Mouse (Mus musculus) heart, embryonic 15.5 days (tissue): Measurements from ENCODE around the gene Tmem269. TPM values are rescaled to one million over a fixed set of nuclear protein-coding genes. Genes with fewer than 3 reads are reported as not detected.

Source experiments
- ATAC-seq: fragments of 200-750 bp; cut with Nextera tagmentation; replicated peaks from 2 replicates; pipeline ENCODE4 v1.8.0; 2017; ENCODE audit warnings: low read depth, moderate TSS enrichment; ENCODE audit not compliant: insufficient number of reproducible peaks, insufficient read depth, low FRiP score
- H3K27ac ChIP-seq: fragments of 300-500 bp; sonication (generic); 2 replicates; pipeline ENCODE4 v1.5.1; 2015; ENCODE audit warnings: mild to moderate bottlenecking, inconsistent platforms
- H3K27me3 ChIP-seq: fragments of 300-500 bp; sonication (generic); 2 replicates; pipeline ENCODE4 v1.6.1; 2015; ENCODE audit warnings: inconsistent platforms
- H3K36me3 ChIP-seq: fragments of 300-500 bp; sonication (generic); 2 replicates; pipeline ENCODE4 v1.6.1; 2015; ENCODE audit warnings: mild to moderate bottlenecking, inconsistent platforms
- H3K4me1 ChIP-seq: fragments of 300-500 bp; sonication (generic); replicated peaks from 2 replicates; pipeline ENCODE4 v1.6.1; 2015; ENCODE audit warnings: inconsistent platforms
- H3K4me2 ChIP-seq: fragments of 300-500 bp; sonication (generic); 2 replicates; pipeline ENCODE4 v1.6.1; 2015; ENCODE audit warnings: inconsistent platforms, mild to moderate bottlenecking, moderate library complexity
- H3K4me3 ChIP-seq: fragments of 300-500 bp; sonication (generic); 2 replicates; pipeline ENCODE4 v1.5.1; 2015; ENCODE audit warnings: mild to moderate bottlenecking, inconsistent platforms
- H3K9ac ChIP-seq: fragments of 300-500 bp; sonication (generic); 2 replicates; pipeline ENCODE4 v1.6.1; 2015; ENCODE audit warnings: mild to moderate bottlenecking, inconsistent platforms
- H3K9me3 ChIP-seq: fragments of 300-500 bp; sonication (generic); replicated peaks from 2 replicates; pipeline ENCODE4 v1.6.1; 2016; ENCODE audit warnings: inconsistent platforms
- WGBS: fragments of 180-500 bp; shearing (Covaris S2); methylation state at CpG from one replicate; pipeline ENCODE4 v1.1.7; 2015; ENCODE audit warnings: mixed read lengths; 5-methylcytosine and 5-hydroxymethylcytosine counted together
- polyA plus RNA-seq: library from polyadenylated mRNA; unstranded; fragments of >200 nt; fragmentation: Nextera tagmentation; extraction: Ambion mirVana; gene quantifications from 2 replicates; pipeline ENCODE4 v1.2.1, GENCODE M21; 2015

Gene Tmem269
- polyA plus RNA-seq, 1 experiment from 2014 or later: 0.16 TPM

DNA sequence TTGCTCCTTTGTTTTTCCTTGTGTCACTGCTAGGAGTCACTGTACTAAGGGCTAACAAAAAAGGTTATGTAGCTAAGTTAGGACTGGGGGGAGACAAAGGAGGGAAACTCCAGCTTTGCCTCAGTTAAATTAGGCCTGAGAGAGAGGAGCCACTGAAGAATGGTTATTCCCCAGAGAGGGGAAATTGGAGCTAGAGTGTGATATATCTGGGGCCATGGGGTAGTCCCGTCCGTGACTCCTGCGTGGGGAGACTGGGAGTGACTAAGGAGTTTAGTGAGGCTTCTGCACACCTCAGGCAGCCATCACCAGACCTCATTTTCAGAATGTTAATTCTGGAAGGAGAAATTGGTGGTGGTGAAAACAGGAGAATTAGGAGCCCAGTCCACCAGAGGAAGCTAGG, 16.3 kb upstream of the Tmem269 start:
- peaks cover 21% of the 10 kb centered on the region for H3K4me1 ChIP-seq
- H3K4me3 ChIP-seq: peak overlapping the region; percentile 77
- peak overlapping the region; percentile 84 for H3K4me2 ChIP-seq
- peak overlapping the region; percentile 81 for H3K9ac ChIP-seq
- H3K27ac ChIP-seq: peak overlapping the region; percentile 65; the same call in 1 of the 2 replicates
- no peak for ATAC-seq
- peaks cover 23% of the 10 kb centered on the region for H3K36me3 ChIP-seq
- H3K9me3 ChIP-seq: no peaks in the 10 kb centered on the region
- no peaks in the 10 kb centered on the region for H3K27me3 ChIP-seq
- 55% methylated on average over 3 of the region's 3 CpGs for WGBS

DNA sequence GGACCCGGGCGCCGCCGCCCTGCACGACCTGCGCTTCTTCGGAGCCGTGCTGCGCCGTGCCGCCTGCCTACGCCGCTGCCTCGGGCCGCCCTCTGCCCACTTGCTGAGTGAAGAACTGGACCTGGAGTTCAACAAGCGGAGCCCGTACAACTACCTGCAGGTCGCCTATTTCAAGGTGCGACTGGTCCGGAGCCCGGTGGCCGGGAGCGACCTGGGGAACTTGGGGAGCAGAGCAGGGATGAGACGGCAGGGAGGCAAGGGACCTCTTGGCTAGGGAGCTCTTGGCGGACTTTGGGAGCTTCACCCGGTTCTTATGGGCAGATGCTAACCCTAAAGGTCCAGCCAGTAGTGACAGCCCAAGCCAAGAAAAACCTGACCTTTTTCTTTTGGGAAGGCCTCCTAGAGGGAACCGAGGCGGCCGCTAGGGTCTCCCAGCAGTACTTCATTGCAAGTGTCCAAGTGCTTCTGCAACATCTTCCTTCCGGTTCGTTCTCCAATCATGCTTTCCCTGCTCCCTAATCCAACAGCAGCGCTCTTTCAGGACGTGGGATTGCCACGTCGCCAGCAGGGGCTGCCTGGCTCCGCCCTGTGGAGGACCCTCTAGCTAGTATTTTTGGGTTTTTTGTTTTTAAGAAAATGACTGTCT, 15.4 kb upstream of the Tmem269 start:
- no peaks in the 10 kb centered on the region for H3K9me3 ChIP-seq
- H3K4me1 ChIP-seq: peaks cover 20% of the 10 kb centered on the region
- H3K36me3 ChIP-seq: peaks cover 25% of the 10 kb centered on the region
- no peaks in the 10 kb centered on the region for H3K27me3 ChIP-seq
- WGBS: under 1% methylated on average over 36 of the region's 36 CpGs
- H3K9ac ChIP-seq: peak overlapping the region; percentile 81
- ATAC-seq: peak; percentile 21
- peak overlapping the region; percentile 77 for H3K4me3 ChIP-seq
- H3K4me2 ChIP-seq: peak overlapping the region; percentile 84
- H3K27ac ChIP-seq: peak overlapping the region; percentile 65

DNA sequence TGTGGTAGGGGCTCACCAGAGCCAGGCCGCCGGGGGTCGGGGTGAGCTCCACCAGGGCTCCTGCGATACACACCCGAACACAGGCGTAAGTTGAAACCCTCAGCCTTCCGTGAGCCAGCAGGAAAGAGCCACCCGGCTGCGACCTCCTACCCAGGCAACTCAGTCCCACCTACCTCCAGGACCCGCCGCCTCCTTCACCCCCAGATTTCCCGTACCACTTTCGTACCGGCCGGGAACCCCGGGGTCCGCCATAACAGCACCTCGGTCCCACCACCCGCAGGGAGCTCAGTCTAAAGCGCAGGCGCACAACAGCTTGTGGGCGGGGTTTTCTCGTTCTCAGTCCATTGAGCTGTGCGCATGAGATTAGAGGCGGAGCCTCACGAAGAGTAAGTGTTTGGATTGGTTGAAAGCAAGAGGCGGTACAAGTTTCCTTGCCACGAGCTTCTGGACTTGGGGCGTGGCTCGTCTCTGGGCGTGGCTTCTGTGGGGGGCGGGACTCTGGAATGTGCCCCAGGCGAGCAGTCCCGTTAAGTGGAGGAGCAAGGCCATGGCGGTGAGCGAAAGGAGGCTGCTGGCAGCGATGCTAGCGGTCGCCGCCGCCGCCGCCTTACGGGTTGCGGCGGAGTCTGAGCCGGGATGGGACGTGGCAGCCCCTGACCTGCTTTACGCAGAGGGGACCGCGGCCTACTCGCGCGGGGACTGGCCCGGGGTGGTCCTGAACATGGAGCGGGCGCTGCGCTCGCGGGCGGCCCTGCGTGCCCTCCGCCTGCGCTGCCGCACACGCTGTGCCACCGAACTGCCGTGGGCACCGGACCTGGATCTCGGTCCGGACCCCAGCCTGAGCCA, 14.6 kb upstream of the Tmem269 start, which contains the start of the genes AU022252 and P3h1:
TSS of gene AU022252 (minus strand) at position 303 of the 846 bp plus-strand sequence.
TSS of gene P3h1 (plus strand) at position 506 of the 846 bp plus-strand sequence.
- H3K4me3 ChIP-seq: peak within 1 kb of the TSS; percentile 77
- H3K27me3 ChIP-seq: no peaks in the 10 kb centered on the region
- peak within 1 kb of the TSS; percentile 89 for H3K9ac ChIP-seq
- peak; percentile 98 for ATAC-seq
- peaks cover 20% of the 10 kb centered on the region for H3K4me1 ChIP-seq
- H3K27ac ChIP-seq: peak within 1 kb of the TSS; percentile 65
- 0% methylated on average over 68 of the region's 71 CpGs for WGBS
- peaks cover 28% of the 10 kb centered on the region for H3K36me3 ChIP-seq
- H3K4me2 ChIP-seq: peak within 1 kb of the TSS; percentile 84
- no peaks in the 10 kb centered on the region for H3K9me3 ChIP-seq

DNA sequence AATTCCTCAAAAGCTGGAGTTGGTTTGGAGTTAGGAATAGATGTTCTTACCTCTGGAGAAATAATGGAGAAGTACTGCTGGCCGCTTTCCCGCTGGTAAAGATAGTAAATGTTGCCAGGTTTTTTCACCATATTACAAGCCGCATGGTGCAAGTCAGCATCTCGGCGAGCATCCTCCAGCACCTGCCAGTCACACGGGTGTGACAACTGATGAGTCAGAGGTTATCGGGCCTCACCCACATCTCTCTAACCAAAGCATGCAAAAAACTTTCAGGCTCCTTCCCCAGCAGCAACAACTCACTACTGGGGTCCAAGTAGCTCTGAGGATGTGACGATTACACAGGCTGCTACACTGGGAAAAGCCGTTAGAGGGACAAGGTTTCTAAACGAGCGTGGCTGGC, 8.7 kb upstream of the Tmem269 start:
- Histone ChIP-seq H3K36me3 (peaks cover 49% of the 10 kb centered on the region), H3K4me3 (no peak overlapping the region), H3K4me2 (no peak overlapping the region), H3K9me3 (no peaks in the 10 kb centered on the region), H3K27me3 (no peaks in the 10 kb centered on the region), H3K27ac (no peak overlapping the region), H3K9ac (no peak overlapping the region), H3K4me1 (peaks cover 5% of the 10 kb centered on the region)
- 93% methylated on average over 11 of the region's 11 CpGs for WGBS
- ATAC-seq: no peak

DNA sequence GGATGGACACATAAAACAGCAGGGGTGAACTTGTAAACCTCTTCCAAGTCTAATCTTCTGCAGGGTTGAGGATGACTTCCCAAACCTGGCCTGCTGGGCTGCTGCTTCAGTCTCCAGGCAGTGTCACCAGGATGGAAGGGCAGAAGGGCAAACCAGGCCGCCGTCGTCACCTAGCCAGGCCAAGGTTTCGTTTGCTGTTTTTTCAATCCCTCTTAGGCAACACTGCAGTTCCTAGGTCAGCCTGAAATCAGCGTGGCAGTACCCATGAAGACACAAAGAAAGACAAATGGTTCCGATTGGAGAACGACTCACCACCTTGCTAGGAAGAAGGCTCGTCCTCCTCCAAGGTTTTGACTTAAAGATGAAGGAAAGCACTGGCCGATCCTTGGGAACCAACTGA, 7.7 kb upstream of the Tmem269 start:
- H3K9me3 ChIP-seq: no peaks in the 10 kb centered on the region
- H3K4me1 ChIP-seq: no peaks in the 10 kb centered on the region
- H3K9ac ChIP-seq: no peak overlapping the region
- H3K4me3 ChIP-seq: no peak overlapping the region
- H3K4me2 ChIP-seq: no peak overlapping the region
- peaks cover 49% of the 10 kb centered on the region for H3K36me3 ChIP-seq
- no peaks in the 10 kb centered on the region for H3K27me3 ChIP-seq
- 91% methylated on average over 9 of the region's 9 CpGs for WGBS
- no peak for ATAC-seq
- H3K27ac ChIP-seq: no peak overlapping the region

DNA sequence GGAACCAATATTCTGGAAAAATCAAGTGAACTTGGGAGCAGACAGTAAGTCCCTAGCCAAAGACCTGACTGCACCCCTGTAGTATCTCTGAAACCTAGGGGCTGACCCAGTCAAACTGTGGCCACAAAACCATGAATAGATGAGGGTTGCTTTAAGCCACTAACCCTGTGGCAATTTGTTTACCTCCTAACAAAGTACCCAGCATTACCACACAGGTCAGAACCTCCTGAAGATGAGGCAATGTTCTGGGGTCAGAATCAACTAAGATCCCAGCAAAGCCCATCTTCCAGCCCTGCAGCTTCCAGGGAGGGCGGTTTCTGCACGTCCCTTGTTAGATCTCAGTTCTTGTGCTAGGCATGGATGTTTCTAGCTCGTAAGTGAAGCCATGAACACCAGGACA, 6.5 kb upstream of the Tmem269 start:
- H3K4me3 ChIP-seq: no peak overlapping the region
- H3K4me2 ChIP-seq: no peak overlapping the region
- H3K27me3 ChIP-seq: no peaks in the 10 kb centered on the region
- peaks cover 49% of the 10 kb centered on the region for H3K36me3 ChIP-seq
- H3K27ac ChIP-seq: no peak overlapping the region
- ATAC-seq: no peak
- no peaks in the 10 kb centered on the region for H3K4me1 ChIP-seq
- WGBS: 91% methylated on average over 3 of the region's 3 CpGs
- no peaks in the 10 kb centered on the region for H3K9me3 ChIP-seq
- H3K9ac ChIP-seq: no peak overlapping the region

DNA sequence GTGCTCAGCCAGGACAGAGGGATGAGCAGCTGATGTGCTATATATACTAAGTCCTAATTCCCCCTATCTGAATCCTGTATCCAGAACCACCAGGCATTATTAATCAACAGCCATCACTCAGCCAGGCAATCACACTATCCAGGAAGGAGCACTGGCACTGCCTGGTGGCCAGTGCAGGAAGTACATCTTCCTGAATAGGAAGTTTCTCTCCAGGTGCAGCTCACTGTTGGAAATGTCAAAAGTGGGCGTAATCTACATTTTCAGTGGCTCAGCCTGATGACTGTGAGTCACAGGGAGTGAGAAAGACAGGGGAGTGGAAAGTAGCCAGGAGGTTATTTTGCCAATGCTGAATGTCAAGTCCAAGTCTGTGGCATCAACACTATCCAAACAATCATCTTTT, 5.7 kb upstream of the Tmem269 start:
- Histone ChIP-seq H3K27me3 (no peaks in the 10 kb centered on the region), H3K4me1 (no peaks in the 10 kb centered on the region), H3K4me3 (no peak overlapping the region), H3K27ac (no peak overlapping the region), H3K4me2 (no peak overlapping the region), H3K9me3 (no peaks in the 10 kb centered on the region), H3K9ac (no peak overlapping the region), H3K36me3 (peaks cover 49% of the 10 kb centered on the region)
- ATAC-seq: no peak
- WGBS: 87% methylated on average over 1 of the region's 1 CpGs

DNA sequence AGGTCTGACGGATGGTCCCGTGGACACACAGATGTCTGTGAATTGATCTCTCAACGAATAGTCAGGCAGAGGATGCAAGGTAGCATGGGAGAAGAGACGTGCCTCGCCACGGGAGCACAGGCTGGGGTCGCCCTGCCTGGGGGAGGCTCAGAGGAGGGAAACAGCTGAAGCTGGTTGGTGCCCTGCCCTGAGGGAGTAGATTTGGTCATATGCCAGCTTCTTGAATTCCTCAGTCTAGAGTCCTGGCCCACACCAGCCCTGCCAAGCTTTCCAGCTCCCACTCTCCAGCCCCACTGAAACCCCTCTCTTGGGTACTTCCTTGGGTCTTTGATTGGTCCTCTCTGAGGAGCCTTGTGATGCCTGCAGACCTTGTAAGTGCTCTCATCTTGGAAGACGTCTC, 1.4 kb downstream of the Tmem269 start:
- H3K4me1 ChIP-seq: peaks cover 21% of the 10 kb centered on the region
- no peak overlapping the region for H3K27ac ChIP-seq
- no peaks in the 10 kb centered on the region for H3K27me3 ChIP-seq
- no peak overlapping the region for H3K9ac ChIP-seq
- 61% methylated on average over 8 of the region's 8 CpGs for WGBS
- peak; percentile 67 for ATAC-seq
- H3K4me2 ChIP-seq: no peak overlapping the region
- H3K9me3 ChIP-seq: no peaks in the 10 kb centered on the region
- no peak overlapping the region for H3K4me3 ChIP-seq
- no peaks in the 10 kb centered on the region for H3K36me3 ChIP-seq

DNA sequence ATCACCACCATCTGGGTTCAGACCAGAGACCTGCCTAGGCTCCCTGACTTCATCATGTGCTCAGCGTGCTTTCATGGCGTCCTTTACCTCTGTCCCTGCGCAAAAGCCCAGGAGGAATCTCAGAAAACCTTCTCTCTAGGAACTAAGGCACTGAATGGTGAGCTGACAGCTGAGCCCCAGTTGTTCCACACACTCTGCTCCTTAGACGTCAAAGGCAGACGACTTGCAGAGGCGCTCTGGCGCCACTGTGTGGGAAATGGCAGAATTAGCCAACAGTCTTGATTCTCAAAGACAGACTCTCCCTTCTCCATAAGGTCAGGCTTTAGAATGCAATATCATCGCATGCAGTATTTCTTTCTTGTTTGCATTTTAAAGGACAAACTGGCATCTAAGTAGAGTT, 13.3 kb downstream of the Tmem269 start:
- ATAC-seq: no peak
- H3K9ac ChIP-seq: no peak overlapping the region
- H3K36me3 ChIP-seq: peaks cover 6% of the 10 kb centered on the region; the same call in 1 of the 2 replicates
- no peaks in the 10 kb centered on the region for H3K27me3 ChIP-seq
- H3K4me2 ChIP-seq: no peak overlapping the region
- H3K4me1 ChIP-seq: peaks cover 4% of the 10 kb centered on the region; the same call in 1 of the 2 replicates
- WGBS: 16% methylated on average over 8 of the region's 8 CpGs
- no peak overlapping the region for H3K4me3 ChIP-seq
- H3K27ac ChIP-seq: no peak overlapping the region
- H3K9me3 ChIP-seq: no peaks in the 10 kb centered on the region

DNA sequence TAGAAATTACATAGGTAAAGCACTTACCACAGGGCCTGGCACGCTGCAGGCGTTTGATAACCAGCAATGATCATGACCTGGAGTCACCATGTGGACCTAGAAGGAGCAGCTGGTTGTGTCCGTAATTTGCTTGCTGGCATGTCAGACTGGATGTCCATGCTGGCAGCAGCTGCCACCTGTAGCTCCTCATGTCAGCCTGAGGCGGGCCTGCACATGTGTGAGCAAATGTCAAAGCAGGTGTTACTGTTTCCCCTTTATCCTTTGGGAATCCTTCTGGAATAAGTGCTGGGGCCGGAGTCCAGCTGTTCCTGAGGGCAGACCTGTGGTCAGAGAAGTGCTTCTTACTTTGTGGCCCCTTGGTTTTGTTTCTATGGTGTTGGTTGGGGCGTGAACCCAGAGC, 19.9 kb downstream of the Tmem269 start:
- H3K27ac ChIP-seq: no peak overlapping the region
- ATAC-seq: no peak
- H3K4me2 ChIP-seq: no peak overlapping the region
- no peak overlapping the region for H3K9ac ChIP-seq
- WGBS: 86% methylated on average over 6 of the region's 6 CpGs
- peaks cover 28% of the 10 kb centered on the region for H3K4me1 ChIP-seq
- H3K4me3 ChIP-seq: no peak overlapping the region
- no peaks in the 10 kb centered on the region for H3K9me3 ChIP-seq
- H3K27me3 ChIP-seq: no peaks in the 10 kb centered on the region
- peaks cover 6% of the 10 kb centered on the region; the same call in 1 of the 2 replicates for H3K36me3 ChIP-seq

DNA sequence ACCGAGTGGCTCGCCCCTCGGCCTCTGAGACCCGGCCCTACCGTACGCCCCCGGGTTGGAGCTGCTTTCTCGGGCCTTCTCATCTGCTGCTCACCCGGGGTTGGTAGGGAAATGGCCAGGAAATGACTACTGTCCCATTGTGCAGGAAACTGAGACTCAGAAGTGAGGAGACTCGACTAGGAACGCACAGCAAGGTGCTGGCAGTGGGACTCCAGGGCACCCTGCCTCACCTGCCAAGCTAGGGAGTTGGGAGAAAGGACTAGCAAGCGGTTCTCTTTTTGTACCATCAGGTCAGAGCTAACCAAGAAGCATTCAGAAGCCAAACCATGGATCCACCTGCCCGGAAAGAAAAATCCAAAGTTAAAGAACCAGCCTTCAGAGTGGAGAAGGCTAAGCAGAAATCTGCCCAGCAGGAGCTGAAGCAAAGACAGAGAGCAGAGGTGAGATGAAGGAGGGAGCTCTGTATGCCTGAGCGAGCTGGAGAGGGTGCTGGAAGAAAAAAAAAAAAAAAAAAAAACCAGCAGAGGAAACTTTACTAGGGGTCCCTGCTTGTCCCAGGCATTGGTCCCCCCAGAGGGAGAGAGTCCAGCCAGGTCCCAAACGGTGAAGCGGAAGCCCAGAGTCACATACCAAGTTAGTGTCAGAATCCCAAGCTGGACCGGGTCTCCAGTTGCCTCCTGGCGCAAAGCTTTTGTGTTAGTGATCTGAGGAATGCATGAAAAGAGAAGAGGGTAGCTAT, 22.3 kb downstream of the Tmem269 start:
- 10% methylated on average over 18 of the region's 18 CpGs for WGBS
- H3K36me3 ChIP-seq: no peaks in the 10 kb centered on the region
- peak overlapping the region; percentile 76 for H3K27ac ChIP-seq
- no peaks in the 10 kb centered on the region for H3K27me3 ChIP-seq
- ATAC-seq: peak; percentile 9; the same call in 1 of the 2 replicates
- H3K4me2 ChIP-seq: peak overlapping the region; percentile 74
- H3K9ac ChIP-seq: peak overlapping the region; percentile 80
- H3K4me1 ChIP-seq: peaks cover 28% of the 10 kb centered on the region
- H3K4me3 ChIP-seq: peak overlapping the region; percentile 77
- no peaks in the 10 kb centered on the region for H3K9me3 ChIP-seq
